Mouse (Mus musculus) cortical plate, adult 2 months (tissue): ENCODE measurements around the gene Asic1.

Experiments
- CTCF ChIP-seq: fragments of 200-500 bp; IDR thresholded peaks from 2 replicates; pipeline ENCODE4 v1.5.1; 2011; ENCODE audit warnings: mild to moderate bottlenecking, control low read depth, low read length; ENCODE audit not compliant: insufficient read depth; ENCODE audit errors: extremely low read depth
- POLR2A ChIP-seq: fragments of 200-500 bp; IDR thresholded peaks from 2 replicates; pipeline ENCODE4 v1.6.1; 2011; ENCODE audit warnings: mild to moderate bottlenecking, low read length, control low read depth; ENCODE audit not compliant: insufficient read depth; ENCODE audit errors: extremely low read depth

GRCm38 (mm10) chr15:99670154-99670821 is at the start of gene Asic1:
- TF ChIP-seq CTCF (no peak), POLR2A (no peak; the same call in 1 of the 2 replicates)
